Mouse (Mus musculus): Measurements from ENCODE around the gene Slit3. TPM values are rescaled to one million over a fixed set of nuclear protein-coding genes. Genes with fewer than 3 reads are reported as not detected.
A peak's percentile ranks its signal among the peaks of the same experiment; 100 is the strongest.

Gene Slit3
- total RNA-seq, 2 experiments from 2014 or later, result 12.5 to 17.9 TPM

DNA sequence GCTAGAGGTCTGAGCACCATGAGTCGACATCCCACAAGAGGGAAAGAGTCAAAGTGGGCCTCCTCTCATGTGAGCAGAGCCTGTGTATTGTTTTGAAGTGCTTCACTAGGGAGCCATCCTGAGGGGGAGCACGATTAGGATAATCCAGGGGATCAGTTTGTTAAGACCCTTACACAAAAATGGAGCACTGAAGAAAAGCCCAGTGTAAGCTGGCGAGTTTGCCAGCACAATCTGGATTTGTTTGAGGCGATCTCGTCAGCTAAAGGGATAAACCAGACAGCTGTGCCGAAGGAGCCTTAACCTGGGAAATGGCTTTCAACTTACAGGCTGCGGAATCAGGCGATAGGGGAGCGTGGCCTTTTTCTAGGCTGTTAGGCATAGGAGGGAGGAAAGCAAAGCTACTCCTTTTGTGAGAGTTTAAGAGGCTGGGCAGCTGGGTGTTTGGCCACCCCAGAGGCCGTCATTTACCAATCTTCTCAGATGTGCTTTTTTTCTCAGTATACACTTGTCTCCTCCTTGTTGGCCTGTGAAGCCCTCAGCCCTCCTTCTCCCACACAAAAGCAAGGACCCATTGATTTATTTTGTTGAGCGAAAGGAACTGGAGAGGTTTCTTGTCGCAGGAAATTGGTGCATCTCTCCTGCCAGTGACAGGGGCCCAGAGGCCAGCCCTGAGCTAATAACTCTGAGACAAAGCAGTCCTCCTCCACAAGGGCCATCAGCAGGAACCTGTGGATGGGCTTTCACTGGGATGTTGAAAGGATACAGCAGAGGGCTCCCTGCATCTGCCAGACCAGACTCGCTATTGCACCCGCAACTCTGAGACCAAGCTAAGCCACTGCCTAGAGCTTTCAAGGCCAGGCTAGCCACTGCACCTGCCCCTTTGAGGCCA, 472.4 kb downstream of the Slit3 start:
- DNase-seq, result no peak

DNA sequence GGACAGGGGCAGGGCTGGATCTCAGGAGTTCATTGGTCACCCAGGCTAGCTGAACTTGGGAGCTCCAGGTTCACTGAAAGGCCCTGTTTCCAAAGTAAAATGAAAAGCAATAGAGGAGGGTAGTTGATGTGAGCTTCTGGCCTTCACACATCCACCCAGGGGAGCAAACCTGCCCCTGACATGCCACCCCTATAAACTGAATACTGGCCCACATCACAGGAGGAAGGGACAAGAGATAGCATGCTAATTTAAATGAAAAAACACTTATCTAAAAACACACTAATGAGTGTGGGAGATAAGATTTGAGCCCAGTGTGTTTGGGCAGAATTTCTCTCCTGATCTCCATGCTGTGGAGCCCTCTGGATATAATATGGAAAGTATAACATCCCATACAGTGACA, 475.0 kb downstream of the Slit3 start:
- no peak for DNase-seq

- no peak for DNase-seq
Observed at GRCm38 (mm10) chr11:35597882-35598281, 476.9 kb downstream of the Slit3 start.

DNA sequence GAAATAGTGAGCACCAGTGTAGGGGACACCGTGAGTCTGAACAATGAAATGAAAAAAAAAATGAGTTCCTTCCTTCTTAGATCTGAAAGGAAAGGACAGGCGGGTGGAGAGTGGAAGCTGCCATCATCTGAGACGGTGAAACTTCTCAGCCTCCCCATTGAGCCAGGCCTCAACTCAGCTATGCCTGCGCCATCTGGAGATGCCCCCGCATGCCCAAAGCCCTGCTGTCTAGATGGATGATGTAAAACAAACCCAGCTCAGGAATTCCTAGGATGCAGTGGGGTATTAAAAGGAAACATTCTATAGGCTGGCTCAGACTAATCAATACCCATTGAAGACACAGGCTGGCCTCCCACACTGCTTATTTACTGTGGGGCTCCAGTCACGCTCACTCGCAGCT, 477.7 kb downstream of the Slit3 start:
- no peak for DNase-seq

DNA sequence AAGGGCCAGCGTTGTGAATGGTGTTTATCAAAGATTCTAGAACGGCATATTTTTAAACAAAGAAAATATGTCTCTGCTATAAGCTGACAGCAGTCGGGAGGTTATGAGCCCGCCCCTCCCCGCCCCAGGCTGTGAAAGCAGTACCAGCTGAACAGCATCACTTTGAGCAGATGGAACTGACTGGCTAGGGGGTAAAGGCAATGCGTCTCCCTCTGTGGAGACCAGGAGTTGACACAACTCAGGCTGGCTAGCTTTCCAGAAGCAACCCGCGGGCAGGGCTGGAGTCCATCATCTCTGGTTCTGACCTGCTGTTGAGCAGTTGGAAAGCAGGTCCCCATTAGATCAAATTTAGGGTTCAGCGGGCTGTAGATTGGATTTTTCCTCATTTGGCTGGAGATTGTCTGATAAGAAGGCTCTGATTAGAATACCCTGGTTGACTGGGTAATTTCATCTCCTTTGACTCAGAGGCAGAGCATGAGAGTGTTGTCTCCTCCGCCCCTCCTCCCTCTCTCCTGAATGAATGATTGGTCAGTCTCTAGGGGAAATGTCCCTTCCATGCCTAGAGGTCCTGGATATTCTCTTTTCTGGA, 480.7 kb downstream of the Slit3 start:
- no peak for DNase-seq

- no peak for DNase-seq
Observed at GRCm38 (mm10) chr11:35602586-35602985, 481.6 kb downstream of the Slit3 start.

GRCm38 (mm10) chr11:35603946-35604345, 482.9 kb downstream of the Slit3 start:
- no peak for DNase-seq

DNA sequence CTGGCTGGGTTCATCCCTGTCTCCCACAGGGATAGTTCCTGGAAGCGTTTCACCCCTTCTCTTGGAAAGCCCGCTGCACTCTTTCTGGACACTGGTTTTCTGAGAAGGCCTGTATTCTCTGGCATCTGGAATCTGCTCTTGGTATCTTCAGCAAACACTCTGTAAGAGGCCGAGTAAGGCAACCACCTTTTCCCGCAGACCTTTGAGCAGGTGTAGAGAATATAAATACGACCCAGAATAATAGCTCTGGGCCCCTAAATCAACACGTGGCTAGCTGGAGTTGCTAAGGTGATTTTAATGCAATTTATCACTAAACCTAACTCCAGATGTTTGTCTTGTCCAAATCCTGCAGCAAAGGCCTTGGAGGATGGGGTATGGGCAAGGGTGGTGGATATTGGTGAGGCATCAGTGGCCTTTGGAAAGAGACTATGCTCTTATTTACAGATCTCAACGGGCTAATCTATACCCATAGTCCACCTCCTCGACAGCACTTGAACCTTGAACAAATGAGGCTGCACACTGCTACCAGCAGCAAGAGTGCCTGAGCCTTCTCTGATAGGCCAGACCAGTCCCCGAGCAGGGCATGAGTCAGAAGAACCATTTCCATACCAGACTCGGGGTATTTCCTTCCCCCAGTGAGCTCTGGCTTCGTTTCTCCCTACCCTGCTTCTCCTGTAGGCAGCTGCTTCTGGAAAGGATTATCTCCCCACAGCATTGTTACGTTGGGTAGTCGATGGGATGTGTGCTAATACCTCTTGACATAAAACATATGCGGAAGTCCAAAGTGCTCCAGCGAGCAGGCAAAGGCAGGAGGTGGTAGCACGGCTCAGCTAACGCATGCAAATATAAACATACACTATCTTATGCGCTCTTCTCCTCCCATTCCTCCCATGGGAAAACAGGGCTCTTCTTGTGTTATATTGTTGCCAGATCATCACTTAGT, 484.1 kb downstream of the Slit3 start:
- DNase-seq, result no peak

DNA sequence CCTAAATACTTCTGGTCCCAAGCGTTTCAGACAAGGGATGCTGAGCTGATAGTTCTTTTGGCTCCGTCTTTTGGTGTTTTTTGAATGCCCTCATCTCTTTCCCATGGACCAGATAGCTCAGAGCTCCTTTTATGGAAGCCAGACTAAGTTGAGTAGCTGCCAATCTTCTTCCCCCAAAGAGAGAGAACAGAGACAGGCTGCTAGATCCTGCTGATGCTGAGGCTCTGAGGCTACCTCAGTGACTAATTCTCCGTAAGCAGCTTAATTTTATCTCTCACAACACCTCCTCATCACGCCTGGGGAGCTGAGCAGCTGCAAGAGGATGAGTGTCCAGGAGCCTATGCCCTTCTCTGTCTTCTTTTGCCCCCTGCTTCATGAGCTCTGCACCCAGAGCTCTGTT, 486.2 kb downstream of the Slit3 start:
- no peak for DNase-seq

DNA sequence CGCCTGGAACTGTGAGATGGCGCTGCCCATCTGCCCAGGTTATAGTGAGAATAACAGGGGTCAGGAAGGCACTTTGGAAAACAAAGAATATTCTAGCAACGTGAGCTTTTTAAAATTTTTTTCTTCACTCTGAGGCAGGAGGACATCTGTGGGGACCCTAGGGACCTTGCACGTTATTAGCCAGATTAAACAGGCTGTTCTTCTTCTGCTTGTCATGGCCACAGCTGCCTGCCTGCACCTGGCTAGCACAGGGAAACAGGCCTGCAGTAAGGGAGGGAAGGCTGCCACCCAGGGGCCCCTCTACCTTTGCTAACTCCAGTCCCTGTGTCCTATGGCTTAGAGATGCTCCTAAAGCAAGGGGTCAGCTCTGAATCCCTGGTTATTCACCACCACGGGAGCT, 487.8 kb downstream of the Slit3 start:
- no peak for DNase-seq

- no peak for DNase-seq
Observed at GRCm38 (mm10) chr11:35612262-35612896, 491.4 kb downstream of the Slit3 start.

- no peak for DNase-seq
Observed at GRCm38 (mm10) chr11:35614530-35614929, 493.5 kb downstream of the Slit3 start.

DNA sequence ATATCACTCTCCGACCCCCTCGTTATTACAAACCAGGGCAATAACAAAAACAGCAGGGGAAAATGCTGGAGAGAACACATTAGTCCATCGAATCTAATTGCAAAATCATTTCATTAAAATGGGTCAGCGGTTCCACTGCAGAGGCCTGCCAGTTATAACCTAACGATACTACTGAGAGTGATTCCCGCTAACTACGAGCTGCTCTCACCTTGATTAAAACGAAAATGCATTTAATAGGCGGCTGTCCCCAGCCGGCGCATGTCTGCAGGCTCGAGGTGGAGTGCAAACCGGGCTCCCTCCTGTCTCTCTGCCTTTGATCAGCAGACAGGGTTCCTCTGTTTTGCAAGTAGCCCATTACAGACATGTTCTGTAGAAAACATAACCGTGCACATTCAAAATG, 498.4 kb downstream of the Slit3 start:
- no peak for DNase-seq

- DNase-seq, result no peak
Observed at GRCm38 (mm10) chr11:35622736-35623135, 501.7 kb downstream of the Slit3 start.

DNA sequence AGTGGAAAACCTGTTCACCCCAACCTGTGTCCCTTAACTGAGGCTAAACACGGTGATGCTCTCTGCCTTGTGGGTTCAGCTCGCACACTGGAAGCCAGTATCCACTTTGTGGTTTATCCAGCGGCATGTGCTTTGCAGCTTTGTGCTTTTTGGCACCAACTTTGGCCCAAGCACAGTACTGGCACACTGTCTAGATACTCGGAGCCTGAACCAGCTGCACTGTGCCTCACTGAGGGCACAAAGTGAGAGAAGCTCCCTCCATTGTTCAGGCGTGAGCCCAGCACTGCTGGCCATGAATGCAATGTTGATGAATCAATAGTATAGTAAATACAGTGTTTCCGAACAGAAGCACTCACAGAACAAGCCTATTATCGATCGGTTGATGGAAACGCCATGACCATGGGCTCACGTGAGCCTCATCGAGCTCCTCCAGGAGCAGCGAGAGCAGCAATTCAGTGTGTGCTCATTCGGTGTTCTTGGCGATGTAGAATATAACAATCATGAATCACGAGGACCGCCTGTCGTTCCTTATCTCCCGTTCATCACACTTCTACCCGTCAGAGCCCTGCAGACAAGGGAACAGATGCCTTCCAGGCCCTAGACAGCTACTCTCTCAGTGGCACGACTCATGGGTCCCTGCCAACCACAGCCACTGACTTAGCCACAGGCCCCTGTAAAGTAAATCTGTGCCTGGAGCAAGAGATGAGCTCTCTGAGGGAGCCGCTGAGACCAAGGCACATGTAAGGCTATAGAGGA, 503.7 kb downstream of the Slit3 start:
- DNase-seq, result no peak

- no peak for DNase-seq
Observed at GRCm38 (mm10) chr11:35625576-35625975, 504.6 kb downstream of the Slit3 start.

DNA sequence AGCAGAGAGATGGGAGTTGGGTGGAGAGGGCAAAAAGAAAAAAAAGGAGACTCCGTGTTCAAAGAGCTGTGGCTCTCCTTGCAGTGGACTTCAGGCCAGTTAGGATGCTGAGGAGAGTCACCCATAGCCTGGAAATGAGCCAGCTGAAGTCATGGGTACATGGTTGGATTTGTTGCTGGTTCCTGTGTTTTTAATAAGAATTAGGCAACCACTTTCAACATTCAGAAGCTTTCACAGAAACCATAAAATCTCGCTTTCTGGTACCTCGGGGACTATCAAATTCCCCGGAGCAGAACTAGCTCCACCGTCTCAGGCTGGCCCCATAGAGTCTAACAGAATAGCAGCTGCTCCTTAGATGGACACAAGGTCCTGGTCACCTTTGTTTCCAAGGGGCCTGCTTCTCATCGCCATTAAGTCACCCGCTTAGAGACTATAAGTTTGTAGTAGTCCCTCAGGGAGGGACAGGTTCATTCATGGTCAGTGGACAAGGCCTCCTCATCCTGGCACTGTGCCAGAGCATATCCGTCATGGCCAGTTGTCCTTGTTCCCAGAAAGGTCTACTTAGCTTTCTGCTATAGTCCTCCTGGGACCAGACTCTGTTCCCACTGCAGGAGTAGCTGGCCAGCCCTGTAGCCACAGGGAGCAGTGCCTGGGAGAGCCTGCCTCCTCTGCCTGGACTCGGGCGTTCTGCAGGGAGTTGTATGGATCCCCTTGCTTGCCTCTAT, 505.3 kb downstream of the Slit3 start:
- peak; percentile 17 for DNase-seq

GRCm38 (mm10) chr11:35627815-35628214, 506.8 kb downstream of the Slit3 start:
- no peak for DNase-seq

GRCm38 (mm10) chr11:35632262-35632661, 511.2 kb downstream of the Slit3 start:
- DNase-seq, result no peak

DNA sequence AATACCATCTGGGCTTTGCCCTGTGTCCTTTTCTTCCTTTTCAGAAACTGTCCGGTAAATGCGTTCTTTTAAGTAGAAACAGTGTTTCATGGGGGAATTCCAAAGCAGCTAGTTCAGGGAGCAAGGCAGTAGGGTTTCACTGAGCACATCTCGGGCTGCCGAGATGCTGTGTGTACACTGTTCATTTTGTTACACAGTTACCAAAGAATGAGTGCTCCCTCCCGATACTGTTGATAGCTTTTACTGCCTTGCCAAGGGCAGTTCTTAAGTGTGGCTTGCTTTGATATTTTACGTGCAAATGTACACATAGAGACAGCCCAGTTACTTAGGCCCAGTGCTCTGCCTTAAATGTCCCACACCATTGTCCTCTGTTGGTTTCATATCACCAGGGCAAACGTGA, 516.1 kb downstream of the Slit3 start:
- DNase-seq, result no peak
